Mouse (Mus musculus) limb, embryonic 15.5 days (tissue): ENCODE measurements around the gene Tbc1d16. TPM values are rescaled to one million over a fixed set of nuclear protein-coding genes. Genes with fewer than 3 reads are reported as not detected.

Experiments
- ATAC-seq: fragments of 200-750 bp; cut with Nextera tagmentation; 2 replicates; pipeline ENCODE4 v1.8.0; 2017; ENCODE audit warnings: low read depth, moderate TSS enrichment; ENCODE audit not compliant: insufficient number of reproducible peaks, low FRiP score, low TSS enrichment
- H3K27ac ChIP-seq: fragments of 300-500 bp; sonication (generic); 2 replicates; pipeline ENCODE4 v1.5.1; 2015; ENCODE audit warnings: moderate library complexity, mild to moderate bottlenecking, inconsistent platforms
- H3K27me3 ChIP-seq: fragments of 300-500 bp; sonication (generic); 2 replicates; pipeline ENCODE4 v1.6.1; 2015; ENCODE audit warnings: inconsistent platforms
- H3K36me3 ChIP-seq: fragments of 300-500 bp; sonication (generic); 2 replicates; pipeline ENCODE4 v1.6.1; 2015; ENCODE audit warnings: inconsistent platforms
- H3K4me1 ChIP-seq: fragments of 300-500 bp; sonication (generic); 2 replicates; pipeline ENCODE4 v1.6.1; 2015; ENCODE audit warnings: inconsistent platforms
- H3K4me2 ChIP-seq: fragments of 300-500 bp; sonication (generic); 2 replicates; pipeline ENCODE4 v1.6.1; 2015; ENCODE audit warnings: mild to moderate bottlenecking, inconsistent platforms
- H3K4me3 ChIP-seq: fragments of 300-500 bp; sonication (generic); 2 replicates; pipeline ENCODE4 v1.5.1; 2015; ENCODE audit warnings: mild to moderate bottlenecking, inconsistent platforms
- H3K9ac ChIP-seq: fragments of 300-500 bp; sonication (generic); 2 replicates; pipeline ENCODE4 v1.6.1; 2015; ENCODE audit warnings: inconsistent platforms
- H3K9me3 ChIP-seq: fragments of 300-500 bp; sonication (generic); 2 replicates; pipeline ENCODE4 v1.6.1; 2016; ENCODE audit warnings: inconsistent platforms
- WGBS: fragments of 180-500 bp; shearing (Covaris S2); methylation state at CpG from one replicate; pipeline ENCODE4 v1.1.7; 2015; 5-methylcytosine and 5-hydroxymethylcytosine counted together
- polyA plus RNA-seq: library from polyadenylated mRNA; unstranded; fragments of >200 nt; fragmentation: Nextera tagmentation; extraction: Ambion mirVana; gene quantifications from 2 replicates; pipeline ENCODE4 v1.2.1, GENCODE M21; 2015

Gene Tbc1d16
- polyA plus RNA-seq, 1 experiment from 2014 or later = 17.4 TPM

- Histone ChIP-seq H3K4me1 (peaks cover 26% of the 10 kb centered on the region), H3K9me3 (no peaks in the 10 kb centered on the region), H3K4me2 (no peak overlapping the region), H3K27ac (no peak overlapping the region), H3K27me3 (no peaks in the 10 kb centered on the region), H3K4me3 (no peak overlapping the region), H3K36me3 (peaks cover 55% of the 10 kb centered on the region), H3K9ac (no peak overlapping the region)
- no peak for ATAC-seq
- 81% methylated on average over 13 of the region's 13 CpGs for WGBS
Observed at GRCm38 (mm10) chr11:119148829-119149228, 79.5 kb downstream of the Tbc1d16 start.

- H3K27me3 ChIP-seq = no peaks in the 10 kb centered on the region
- no peak overlapping the region for H3K9ac ChIP-seq
- 86% methylated on average over 8 of the region's 8 CpGs for WGBS
- no peaks in the 10 kb centered on the region for H3K9me3 ChIP-seq
- H3K27ac ChIP-seq = no peak overlapping the region
- H3K4me3 ChIP-seq = no peak overlapping the region
- peaks cover 23% of the 10 kb centered on the region for H3K4me1 ChIP-seq
- ATAC-seq = no peak
- H3K4me2 ChIP-seq = no peak overlapping the region
- H3K36me3 ChIP-seq = peaks cover 41% of the 10 kb centered on the region
Observed at GRCm38 (mm10) chr11:119147153-119147552, 81.1 kb downstream of the Tbc1d16 start.

DNA sequence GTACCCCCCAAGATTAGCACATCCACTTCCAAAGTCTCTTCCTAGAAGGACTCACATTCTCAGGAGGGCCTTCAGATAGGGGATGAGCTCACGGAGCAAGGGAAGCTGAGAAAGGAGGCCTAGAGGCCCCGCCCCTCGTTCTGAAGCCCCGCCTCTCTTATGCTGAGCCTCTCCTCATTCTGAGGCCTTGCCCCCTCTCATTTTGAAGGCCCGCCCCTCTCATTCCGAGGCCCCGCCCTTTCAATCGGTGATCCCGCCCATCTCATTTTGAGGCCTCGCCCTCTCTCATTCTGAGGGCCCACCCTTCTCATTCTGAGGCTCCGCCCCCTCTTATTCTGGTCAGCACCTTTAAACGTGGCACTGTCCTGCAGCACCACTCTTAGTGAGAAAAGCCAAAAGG lies 82.2 kb downstream of the Tbc1d16 start:
- peaks cover 23% of the 10 kb centered on the region for H3K4me1 ChIP-seq
- WGBS = 40% methylated on average over 12 of the region's 12 CpGs
- H3K27ac ChIP-seq = no peak overlapping the region

DNA sequence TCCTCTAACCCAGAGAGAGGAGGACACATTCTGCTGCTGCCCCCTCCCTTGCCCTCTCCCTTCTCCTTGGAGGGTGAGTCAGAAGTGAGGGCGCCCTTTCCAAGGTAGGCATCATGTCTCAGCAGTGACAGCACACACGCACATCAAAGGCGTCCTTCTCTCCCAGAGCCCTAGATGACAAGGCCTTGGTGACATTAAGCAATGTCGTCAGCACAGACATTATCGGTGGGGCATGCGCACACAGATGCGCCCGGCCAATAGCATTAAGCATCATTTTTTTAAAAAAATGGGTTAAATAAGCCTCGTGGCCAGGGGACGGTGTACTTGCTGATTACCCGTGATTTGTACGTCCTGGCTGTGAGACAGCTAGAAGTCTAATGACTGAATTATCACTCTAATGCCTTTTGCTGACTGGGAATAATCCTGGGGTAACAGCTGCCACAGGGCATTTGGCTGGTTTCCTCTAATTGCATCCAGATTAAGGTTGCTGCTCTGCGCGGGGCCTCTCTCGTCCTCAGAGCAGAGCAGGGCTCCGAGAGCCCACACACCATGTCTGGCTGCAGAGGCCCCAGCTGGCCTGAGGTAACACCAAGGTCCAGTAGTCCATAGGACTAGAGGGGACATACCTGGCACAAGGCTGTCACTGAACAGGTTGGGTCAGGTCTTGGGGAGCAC lies 83.4 kb downstream of the Tbc1d16 start:
- Histone ChIP-seq H3K9me3 (no peaks in the 10 kb centered on the region), H3K36me3 (peaks cover 28% of the 10 kb centered on the region), H3K27me3 (no peaks in the 10 kb centered on the region), H3K4me3 (no peak overlapping the region), H3K9ac (no peak overlapping the region), H3K27ac (no peak overlapping the region), H3K4me2 (no peak overlapping the region), H3K4me1 (peaks cover 20% of the 10 kb centered on the region)
- ATAC-seq = no peak
- WGBS = 45% methylated on average over 16 of the region's 16 CpGs

More for the DNA sequence above, 82.2 kb downstream of the Tbc1d16 start:
- no peak for ATAC-seq
- peaks cover 39% of the 10 kb centered on the region for H3K36me3 ChIP-seq
- H3K9ac ChIP-seq = no peak overlapping the region
- H3K4me3 ChIP-seq = no peak overlapping the region
- H3K4me2 ChIP-seq = no peak overlapping the region
- H3K9me3 ChIP-seq = no peaks in the 10 kb centered on the region
- H3K27me3 ChIP-seq = no peaks in the 10 kb centered on the region

DNA sequence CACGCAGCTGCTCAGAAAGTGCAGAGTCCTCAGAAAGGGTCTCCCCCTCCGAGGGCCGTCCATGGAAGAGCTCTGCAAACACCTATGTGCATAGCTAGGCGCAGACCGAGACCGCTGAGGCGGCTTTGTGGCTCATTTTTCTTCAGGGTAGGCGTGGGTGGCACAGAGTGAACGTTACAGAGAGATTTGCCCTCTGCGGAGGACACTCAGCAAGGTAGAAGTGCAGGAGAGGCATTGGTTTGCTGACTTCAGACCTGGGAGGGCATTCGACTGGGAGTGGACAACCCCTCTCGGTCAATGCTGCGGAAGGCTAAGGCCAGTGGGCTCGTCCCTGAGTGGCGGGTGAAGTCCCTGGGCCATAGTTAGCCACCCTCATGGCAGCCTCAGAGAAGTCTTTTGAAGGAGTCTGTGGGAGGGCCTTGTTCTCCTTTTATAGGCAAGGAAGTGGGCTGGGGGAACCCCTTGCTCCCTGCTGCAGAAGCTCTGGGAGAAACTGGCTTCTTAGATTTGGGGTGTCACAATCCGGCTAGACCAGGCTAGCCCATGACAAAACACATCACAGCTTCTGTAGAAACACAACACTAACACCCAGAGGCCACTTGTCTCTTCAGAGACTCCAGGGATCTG lies 84.8 kb downstream of the Tbc1d16 start:
- Histone ChIP-seq H3K27ac (no peak overlapping the region), H3K4me2 (no peak overlapping the region), H3K4me3 (no peak overlapping the region), H3K4me1 (peaks cover 20% of the 10 kb centered on the region), H3K36me3 (peaks cover 14% of the 10 kb centered on the region; the same call in 1 of the 2 replicates), H3K27me3 (no peaks in the 10 kb centered on the region), H3K9me3 (no peaks in the 10 kb centered on the region), H3K9ac (no peak overlapping the region)
- WGBS = 85% methylated on average over 16 of the region's 16 CpGs
- no peak for ATAC-seq

- no peak for ATAC-seq
- Histone ChIP-seq H3K36me3 (peaks cover 6% of the 10 kb centered on the region; the same call in 1 of the 2 replicates), H3K27me3 (no peaks in the 10 kb centered on the region), H3K4me1 (peaks cover 20% of the 10 kb centered on the region), H3K4me2 (no peak overlapping the region), H3K27ac (no peak overlapping the region), H3K9ac (no peak overlapping the region), H3K9me3 (no peaks in the 10 kb centered on the region), H3K4me3 (no peak overlapping the region)
- WGBS = 72% methylated on average over 8 of the region's 8 CpGs
Observed at GRCm38 (mm10) chr11:119142615-119143014, 85.7 kb downstream of the Tbc1d16 start.

GRCm38 (mm10) chr11:119139026-119139425 lies 89.3 kb downstream of the Tbc1d16 start:
- no peak overlapping the region for H3K27ac ChIP-seq
- no peaks in the 10 kb centered on the region for H3K27me3 ChIP-seq
- 0 out of 2 replicates have a peak, but pooled peaks cover 3% of the 10 kb centered on the region for H3K36me3 ChIP-seq
- no peak for ATAC-seq
- H3K4me3 ChIP-seq = no peak overlapping the region
- H3K4me1 ChIP-seq = peaks cover 4% of the 10 kb centered on the region
- no peaks in the 10 kb centered on the region for H3K9me3 ChIP-seq
- H3K4me2 ChIP-seq = no peak overlapping the region
- WGBS = 81% methylated on average over 6 of the region's 6 CpGs
- no peak overlapping the region for H3K9ac ChIP-seq

GRCm38 (mm10) chr11:119138205-119138604 lies 90.1 kb downstream of the Tbc1d16 start:
- H3K9ac ChIP-seq = no peak overlapping the region
- H3K4me2 ChIP-seq = no peak overlapping the region
- H3K36me3 ChIP-seq = 0 out of 2 replicates have a peak, but pooled peaks cover under 1% of the 10 kb centered on the region
- no peak overlapping the region for H3K27ac ChIP-seq
- peaks cover 9% of the 10 kb centered on the region for H3K4me1 ChIP-seq
- no peaks in the 10 kb centered on the region for H3K9me3 ChIP-seq
- WGBS = 71% methylated on average over 9 of the region's 9 CpGs
- no peaks in the 10 kb centered on the region for H3K27me3 ChIP-seq
- no peak overlapping the region for H3K4me3 ChIP-seq
- no peak for ATAC-seq

GRCm38 (mm10) chr11:119134586-119134985 lies 93.7 kb downstream of the Tbc1d16 start:
- Histone ChIP-seq H3K9me3 (no peaks in the 10 kb centered on the region), H3K9ac (no peak overlapping the region), H3K4me3 (no peak overlapping the region), H3K36me3 (no peaks in the 10 kb centered on the region), H3K4me2 (no peak overlapping the region), H3K27ac (no peak overlapping the region), H3K27me3 (0 out of 2 replicates have a peak, but pooled peaks cover under 1% of the 10 kb centered on the region), H3K4me1 (peaks cover 19% of the 10 kb centered on the region)
- 47% methylated on average over 17 of the region's 17 CpGs for WGBS
- ATAC-seq = no peak

DNA sequence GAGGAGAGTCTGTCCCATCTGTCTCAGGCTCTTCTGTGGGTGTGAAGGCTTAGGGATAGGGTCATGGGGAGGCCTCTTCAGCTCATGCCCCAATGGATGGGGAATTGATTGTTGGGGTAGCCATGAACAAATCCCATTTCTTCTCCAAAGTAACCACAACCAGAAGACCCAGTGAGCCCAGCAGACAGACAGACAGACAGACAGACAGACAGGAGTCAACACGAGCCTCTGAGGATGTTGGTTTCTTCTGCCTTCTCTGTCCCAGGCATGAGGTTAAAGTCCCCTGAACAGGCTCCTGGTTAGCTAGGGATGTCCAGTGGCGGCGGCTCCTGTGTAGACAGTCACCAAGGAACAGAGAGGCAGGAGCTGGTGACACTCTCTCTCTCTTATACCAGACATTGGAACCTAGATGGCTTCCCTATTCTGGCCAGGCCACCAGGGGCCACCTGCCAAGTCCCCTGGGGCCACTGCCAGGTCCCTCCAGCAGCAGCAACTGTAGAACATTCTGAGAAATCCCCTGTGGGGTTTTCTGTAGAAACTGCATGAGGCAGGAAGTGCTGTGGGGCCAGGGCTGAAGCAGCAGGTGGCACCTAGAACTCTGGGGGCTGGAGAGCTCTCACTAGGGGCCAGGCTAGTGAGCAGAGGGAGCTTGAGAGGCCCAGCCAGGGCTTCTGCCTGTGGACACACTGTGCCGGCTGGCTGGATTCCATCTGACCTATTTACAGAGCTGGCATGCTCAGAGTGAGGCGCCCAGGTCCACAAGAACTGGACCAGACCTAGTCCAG lies 94.7 kb downstream of the Tbc1d16 start:
- Histone ChIP-seq H3K4me2 (no peak overlapping the region), H3K27ac (no peak overlapping the region), H3K4me1 (peaks cover 27% of the 10 kb centered on the region), H3K36me3 (no peaks in the 10 kb centered on the region), H3K27me3 (peaks cover 8% of the 10 kb centered on the region; the same call in 1 of the 2 replicates), H3K9ac (no peak overlapping the region), H3K4me3 (no peak overlapping the region), H3K9me3 (no peaks in the 10 kb centered on the region)
- no peak for ATAC-seq
- WGBS = 71% methylated on average over 5 of the region's 5 CpGs

GRCm38 (mm10) chr11:119132198-119133035 lies 95.9 kb downstream of the Tbc1d16 start:
- ATAC-seq = no peak
- WGBS = 76% methylated on average over 14 of the region's 14 CpGs
- peaks cover 8% of the 10 kb centered on the region; the same call in 1 of the 2 replicates for H3K27me3 ChIP-seq
- no peaks in the 10 kb centered on the region for H3K9me3 ChIP-seq
- no peak overlapping the region for H3K27ac ChIP-seq
- H3K4me2 ChIP-seq = no peak overlapping the region
- H3K4me1 ChIP-seq = peaks cover 38% of the 10 kb centered on the region
- no peak overlapping the region for H3K4me3 ChIP-seq
- no peaks in the 10 kb centered on the region for H3K36me3 ChIP-seq
- H3K9ac ChIP-seq = no peak overlapping the region
